Mouse (Mus musculus): ENCODE data around the gene Ano10. TPM values are rescaled to one million over a fixed set of nuclear protein-coding genes. Genes with fewer than 3 reads are reported as not detected.
"Not testable (repeated sequence)": the region's sequence is repeated elsewhere in the genome, so short reads cannot be mapped to it uniquely, and the experiment has no call there.

Gene Ano10
- polyA plus RNA-seq, 1 experiment from 2014 or later = 31.9 TPM

GRCm38 (mm10) chr9:122177256-122178220, 116.7 kb downstream of the Ano10 start:
- WGBS = 78% methylated on average over 7 of the region's 7 CpGs

DNA sequence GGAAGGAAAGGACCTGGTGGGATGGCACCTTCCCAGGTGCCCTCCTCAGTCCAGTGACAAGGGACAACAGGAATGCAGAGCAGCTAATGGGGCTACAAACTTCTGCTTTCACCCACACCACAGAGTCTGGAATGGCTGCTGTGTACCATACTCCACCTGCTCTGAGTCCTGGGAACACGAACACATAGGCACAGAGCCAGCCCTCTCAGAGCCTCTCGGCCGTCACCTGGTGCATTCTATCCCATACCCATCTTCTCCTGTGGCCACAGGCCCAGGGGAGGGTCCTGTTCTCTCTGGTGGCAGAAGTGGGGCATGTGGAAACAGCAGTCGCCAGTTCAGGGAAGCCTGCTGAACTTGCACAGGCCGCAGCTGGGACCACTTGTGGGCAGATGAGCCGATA, 119.5 kb downstream of the Ano10 start:
- no peak overlapping the region for H3K4me2 ChIP-seq
- no peaks in the 10 kb centered on the region for H3K9me3 ChIP-seq
- no peaks in the 10 kb centered on the region for H3K27me3 ChIP-seq
- no peak for ATAC-seq (ENCODE audit: insufficient number of reproducible peaks, insufficient read depth, low FRiP score, low TSS enrichment, low read depth)
- WGBS = 84% methylated on average over 6 of the region's 6 CpGs
- H3K4me1 ChIP-seq = peaks cover 12% of the 10 kb centered on the region
- H3K9ac ChIP-seq = no peak overlapping the region
- no peak overlapping the region for H3K4me3 ChIP-seq
- H3K27ac ChIP-seq = no peak overlapping the region
- H3K36me3 ChIP-seq = peaks cover 42% of the 10 kb centered on the region

More at GRCm38 (mm10) chr9:122177256-122178220, 116.7 kb downstream of the Ano10 start:
- H3K9ac ChIP-seq = no peak overlapping the region
- no peak overlapping the region for H3K27ac ChIP-seq
- H3K36me3 ChIP-seq = peaks cover 20% of the 10 kb centered on the region
- peaks cover 12% of the 10 kb centered on the region for H3K4me1 ChIP-seq
- H3K4me2 ChIP-seq = no peak overlapping the region
- ATAC-seq (ENCODE audit: insufficient number of reproducible peaks, insufficient read depth, low FRiP score, low TSS enrichment, low read depth) = no peak
- no peaks in the 10 kb centered on the region for H3K9me3 ChIP-seq
- no peak overlapping the region for H3K4me3 ChIP-seq
- no peaks in the 10 kb centered on the region for H3K27me3 ChIP-seq

DNA sequence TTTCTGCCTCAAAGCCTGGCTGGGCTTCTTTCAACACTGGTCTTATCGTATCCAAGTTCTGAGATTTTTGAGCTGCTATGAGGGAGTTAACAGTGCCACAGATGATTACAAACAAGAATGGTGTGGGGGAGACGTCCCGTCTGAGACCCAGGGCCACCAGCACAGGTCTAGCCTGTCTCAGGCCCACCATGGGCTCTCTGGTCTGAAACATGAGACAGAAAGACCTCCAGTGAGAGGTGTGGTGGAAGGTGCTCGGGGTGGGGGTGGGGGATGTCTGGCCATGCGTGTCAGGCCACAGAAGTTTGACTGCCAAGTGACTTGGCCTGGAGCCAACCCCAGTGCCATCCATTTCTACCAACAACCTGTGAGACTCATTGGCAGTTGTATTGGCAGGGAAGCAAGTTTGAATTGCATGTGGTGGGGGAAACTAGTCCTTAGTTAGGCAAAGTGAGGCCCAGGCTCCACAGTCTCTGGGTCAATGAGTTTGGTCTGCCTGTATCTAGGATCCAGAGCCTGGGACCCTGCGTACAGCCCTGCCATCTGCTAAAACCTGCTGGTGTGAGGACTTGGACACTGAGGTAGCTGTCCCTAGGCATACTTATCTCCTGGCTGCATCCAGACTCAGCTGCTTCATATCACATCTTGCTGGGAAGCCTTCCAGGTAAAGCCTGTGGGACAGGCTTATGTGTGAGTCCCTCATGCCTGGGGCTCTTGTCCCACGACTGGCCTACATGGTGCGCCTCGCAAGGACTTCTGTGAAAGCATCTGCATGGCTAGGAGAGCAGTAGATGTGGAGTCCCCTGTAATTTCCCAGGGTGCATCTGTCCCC, 120.6 kb downstream of the Ano10 start:
- Histone ChIP-seq H3K9me3 (no peaks in the 10 kb centered on the region), H3K27me3 (no peaks in the 10 kb centered on the region), H3K4me3 (no peak overlapping the region), H3K36me3 (peaks cover 44% of the 10 kb centered on the region), H3K4me2 (no peak overlapping the region), H3K27ac (no peak overlapping the region), H3K9ac (no peak overlapping the region), H3K4me1 (peaks cover 12% of the 10 kb centered on the region)
- ATAC-seq (ENCODE audit: insufficient number of reproducible peaks, insufficient read depth, low FRiP score, low TSS enrichment, low read depth) = no peak
- WGBS = 69% methylated on average over 9 of the region's 9 CpGs

DNA sequence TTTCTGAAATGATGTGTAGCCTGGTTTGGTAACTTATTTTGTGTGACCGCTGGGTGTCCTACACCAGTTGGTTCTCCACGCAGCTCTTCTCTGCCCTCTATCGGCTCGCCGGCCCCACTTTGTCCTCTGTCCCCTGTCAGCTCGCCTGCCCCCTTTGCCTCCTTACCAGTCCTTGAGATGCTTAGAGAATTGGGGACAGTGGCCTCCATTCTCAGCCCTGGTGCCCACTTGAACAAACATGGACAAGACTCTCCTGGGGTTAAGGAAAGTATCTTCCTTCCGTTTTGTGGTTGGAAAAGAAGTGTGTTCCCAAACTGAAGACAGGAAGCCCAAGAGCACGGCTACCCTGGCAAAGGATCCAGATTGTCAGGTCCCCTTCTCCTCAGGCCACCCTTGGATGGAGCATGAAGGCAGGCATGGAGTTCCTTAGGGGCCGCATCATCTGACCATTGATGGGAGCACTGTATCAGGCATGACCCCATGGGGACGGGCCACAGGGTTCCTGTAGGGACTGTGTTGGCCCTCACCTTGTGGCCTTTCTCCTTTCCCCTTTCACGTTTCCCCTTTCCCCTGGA, 121.5 kb downstream of the Ano10 start:
- Histone ChIP-seq H3K4me2 (no peak overlapping the region), H3K4me3 (no peak overlapping the region), H3K4me1 (peaks cover 9% of the 10 kb centered on the region), H3K9ac (no peak overlapping the region), H3K27ac (no peak overlapping the region), H3K36me3 (peaks cover 44% of the 10 kb centered on the region), H3K9me3 (no peaks in the 10 kb centered on the region), H3K27me3 (no peaks in the 10 kb centered on the region)
- no peak for ATAC-seq (ENCODE audit: insufficient number of reproducible peaks, insufficient read depth, low FRiP score, low TSS enrichment, low read depth)
- 84% methylated on average over 11 of the region's 11 CpGs for WGBS

DNA sequence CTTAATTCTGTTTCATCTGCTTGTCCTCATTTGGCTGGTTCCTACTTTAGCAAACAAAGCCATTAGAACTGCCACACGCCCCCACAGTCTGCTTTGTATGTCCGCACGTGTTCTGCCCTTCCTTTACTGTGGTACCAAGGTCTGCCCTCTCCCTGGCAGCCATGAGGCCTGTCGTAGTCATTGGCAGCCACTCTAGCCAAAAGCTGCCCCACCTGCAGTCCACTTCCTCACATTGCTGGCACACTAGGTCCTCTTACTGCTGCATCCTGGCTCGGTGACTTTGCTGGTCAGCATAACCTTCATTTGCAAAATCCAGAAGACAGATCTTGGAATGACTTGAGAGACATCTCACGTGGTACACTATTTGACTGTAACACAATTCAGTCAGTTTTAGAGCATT, 124.3 kb downstream of the Ano10 start:
- Histone ChIP-seq H3K27ac (no peak overlapping the region), H3K4me2 (no peak overlapping the region), H3K9ac (no peak overlapping the region), H3K9me3 (no peaks in the 10 kb centered on the region), H3K27me3 (no peaks in the 10 kb centered on the region), H3K4me1 (peaks cover 9% of the 10 kb centered on the region), H3K36me3 (peaks cover 58% of the 10 kb centered on the region), H3K4me3 (no peak overlapping the region)
- WGBS = 93% methylated on average over 6 of the region's 6 CpGs
- ATAC-seq (ENCODE audit: insufficient number of reproducible peaks, insufficient read depth, low FRiP score, low TSS enrichment, low read depth) = no peak

- H3K4me2 ChIP-seq; ATAC-seq (ENCODE audit: insufficient number of reproducible peaks, insufficient read depth, low FRiP score, low TSS enrichment, low read depth); H3K9me3 ChIP-seq; H3K4me1 ChIP-seq; H3K27ac ChIP-seq; H3K4me3 ChIP-seq; H3K9ac ChIP-seq; H3K27me3 ChIP-seq: not testable (repeated sequence)
- WGBS = 89% methylated on average over 5 of the region's 5 CpGs
- peaks cover 71% of the 10 kb centered on the region for H3K36me3 ChIP-seq
These were observed 126.5 kb downstream of the Ano10 start for GRCm38 (mm10) chr9:122167719-122168118.

GRCm38 (mm10) chr9:122164535-122164934, 129.7 kb downstream of the Ano10 start:
- 95% methylated on average over 4 of the region's 4 CpGs for WGBS
- Histone ChIP-seq H3K36me3 (peaks cover 61% of the 10 kb centered on the region), H3K4me2 (no peak overlapping the region), H3K4me1 (no peaks in the 10 kb centered on the region), H3K4me3 (no peak overlapping the region), H3K9me3 (no peaks in the 10 kb centered on the region), H3K9ac (no peak overlapping the region), H3K27ac (no peak overlapping the region), H3K27me3 (no peaks in the 10 kb centered on the region)
- ATAC-seq (ENCODE audit: insufficient number of reproducible peaks, insufficient read depth, low FRiP score, low TSS enrichment, low read depth) = no peak

DNA sequence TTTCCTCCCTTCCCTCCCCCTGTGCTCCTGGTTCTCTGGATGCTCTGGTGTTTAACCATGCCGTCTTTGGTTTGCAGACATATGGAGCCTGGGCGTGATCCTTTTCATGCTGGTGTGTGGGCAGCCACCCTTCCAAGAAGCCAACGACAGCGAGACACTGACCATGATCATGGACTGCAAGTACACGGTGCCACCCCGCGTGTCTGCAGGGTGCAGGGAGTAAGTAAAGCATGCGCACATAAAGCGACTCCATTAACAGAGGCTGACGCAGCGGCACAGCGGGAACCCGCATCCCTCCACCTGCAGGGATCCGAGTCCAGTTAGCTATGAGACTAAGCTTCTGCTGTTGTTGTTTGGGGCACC, 137.2 kb downstream of the Ano10 start:
- Histone ChIP-seq H3K9me3 (no peaks in the 10 kb centered on the region), H3K36me3 (peaks cover 55% of the 10 kb centered on the region), H3K9ac (no peak overlapping the region), H3K27ac (no peak overlapping the region), H3K4me1 (no peaks in the 10 kb centered on the region), H3K27me3 (no peaks in the 10 kb centered on the region), H3K4me3 (no peak overlapping the region), H3K4me2 (no peak overlapping the region)
- no peak for ATAC-seq (ENCODE audit: insufficient number of reproducible peaks, insufficient read depth, low FRiP score, low TSS enrichment, low read depth)
- WGBS = 96% methylated on average over 14 of the region's 14 CpGs

GRCm38 (mm10) chr9:122156389-122157078, 137.7 kb downstream of the Ano10 start:
- no peak overlapping the region for H3K4me2 ChIP-seq
- ATAC-seq (ENCODE audit: insufficient number of reproducible peaks, insufficient read depth, low FRiP score, low TSS enrichment, low read depth) = no peak
- H3K4me1 ChIP-seq = no peaks in the 10 kb centered on the region
- H3K9ac ChIP-seq = no peak overlapping the region
- H3K4me3 ChIP-seq = no peak overlapping the region
- WGBS = 79% methylated on average over 5 of the region's 5 CpGs
- H3K27ac ChIP-seq = no peak overlapping the region
- H3K9me3 ChIP-seq = no peaks in the 10 kb centered on the region
- H3K27me3 ChIP-seq = no peaks in the 10 kb centered on the region
- peaks cover 59% of the 10 kb centered on the region for H3K36me3 ChIP-seq

GRCm38 (mm10) chr9:122155193-122155592, 139.0 kb downstream of the Ano10 start:
- Histone ChIP-seq H3K27ac (no peak overlapping the region), H3K4me2 (no peak overlapping the region), H3K27me3 (no peaks in the 10 kb centered on the region), H3K9ac (no peak overlapping the region), H3K4me3 (no peak overlapping the region), H3K4me1 (no peaks in the 10 kb centered on the region), H3K9me3 (no peaks in the 10 kb centered on the region), H3K36me3 (peaks cover 48% of the 10 kb centered on the region)
- 92% methylated on average over 1 of the region's 1 CpGs for WGBS
- ATAC-seq (ENCODE audit: insufficient number of reproducible peaks, insufficient read depth, low FRiP score, low TSS enrichment, low read depth) = no peak

DNA sequence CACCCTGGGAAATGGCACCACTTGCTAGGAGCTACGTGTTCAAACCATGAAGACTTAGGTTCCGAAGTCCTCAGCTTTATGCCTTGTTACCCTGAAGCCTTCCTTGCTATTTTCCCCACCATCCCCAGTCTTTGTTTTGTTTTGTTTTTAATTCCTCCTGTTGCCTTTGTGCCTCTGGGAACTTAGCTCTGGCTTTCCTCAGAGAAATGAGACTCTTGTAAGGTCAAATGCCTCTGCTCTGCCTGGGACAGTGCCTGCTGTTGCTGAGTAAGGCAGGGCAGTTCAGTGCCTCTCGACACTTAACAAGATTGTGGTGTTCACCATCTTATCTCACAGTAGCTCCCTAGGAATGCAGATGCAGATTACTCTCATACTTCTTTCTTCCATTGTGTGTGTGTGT, 140.8 kb downstream of the Ano10 start:
- Histone ChIP-seq H3K9me3 (no peaks in the 10 kb centered on the region), H3K27me3 (no peaks in the 10 kb centered on the region), H3K27ac (no peak overlapping the region), H3K4me1 (no peaks in the 10 kb centered on the region), H3K36me3 (peaks cover 40% of the 10 kb centered on the region), H3K4me3 (no peak overlapping the region), H3K4me2 (no peak overlapping the region), H3K9ac (no peak overlapping the region)
- 90% methylated on average over 3 of the region's 3 CpGs for WGBS
- no peak for ATAC-seq (ENCODE audit: insufficient number of reproducible peaks, insufficient read depth, low FRiP score, low TSS enrichment, low read depth)
